8 mouse cellular contexts compared by ENCODE assay signal in genomic region chr6:137142796-137143195, GRCm38 (mm10). TPM values are rescaled to one million over a fixed set of nuclear protein-coding genes. Genes with fewer than 3 reads are reported as not detected.
DNase-seq lines count a peak whose midpoint lies in the region; ATAC-seq and TF ChIP-seq lines count a peak whose summit lies in the region.

No protein-coding gene starts in this region.

- peak overlapping the region; percentile 34; the same call in 1 of the 2 replicates for H3K9ac ChIP-seq in kidney, embryonic 14.5 days (ENCODE audit: low read depth, low read length)
- H3K9ac ChIP-seq in heart, postnatal 0 days (replicated peaks; ENCODE audit: low read depth, low read length) = peak overlapping the region; percentile 47; the same call in 1 of the 2 replicates
- H3K9ac ChIP-seq in liver, embryonic 14.5 days (replicated peaks) = no peak overlapping the region

- H3K9me3 ChIP-seq in kidney, embryonic 14.5 days (ENCODE audit: control insufficient read depth, low read length) = no peaks in the 10 kb centered on the region
- no peaks in the 10 kb centered on the region for H3K9me3 ChIP-seq in heart, postnatal 0 days (replicated peaks; ENCODE audit: control insufficient read depth, low read length)
- H3K9me3 ChIP-seq in liver, embryonic 14.5 days (ENCODE audit: control insufficient read depth, low read length) = no peaks in the 10 kb centered on the region

- H3K4me3 ChIP-seq in kidney, embryonic 14.5 days (ENCODE audit: low read length) = peak overlapping the region; percentile 25
- H3K4me3 ChIP-seq in heart, postnatal 0 days (ENCODE audit: low read depth, low read length) = peak overlapping the region; percentile 36
- H3K4me3 ChIP-seq in liver, embryonic 14.5 days (ENCODE audit: insufficient read depth in 1 of 2, low read depth in 2 of 2, low read length in 2 of 2) = no peak overlapping the region
- no peak overlapping the region for H3K4me3 ChIP-seq in olfactory bulb, adult 2 months (ENCODE audit: insufficient read depth, low read depth, low read length)

- ATAC-seq in kidney, embryonic 14.5 days (ENCODE audit: low FRiP score, low TSS enrichment) = peak; percentile 81
- peak; percentile 18; the same call in 1 of the 2 replicates for ATAC-seq in heart, postnatal 0 days (ENCODE audit: insufficient read depth, low read depth)
- no peak for ATAC-seq in liver, embryonic 14.5 days (ENCODE audit: insufficient read depth)

- peak overlapping the region; percentile 42 for H3K4me2 ChIP-seq in kidney, embryonic 14.5 days (replicated peaks; ENCODE audit: low read depth, low read length)
- peak overlapping the region; percentile 60 for H3K4me2 ChIP-seq in heart, postnatal 0 days (ENCODE audit: low read depth, low read length)
- H3K4me2 ChIP-seq in liver, embryonic 14.5 days (ENCODE audit: low read depth) = peak overlapping the region; percentile 13

- H3K4me1 ChIP-seq in kidney, embryonic 14.5 days (ENCODE audit: control insufficient read depth, insufficient read depth, low read length) = peaks cover 28% of the 10 kb centered on the region; the same call in 1 of the 2 replicates
- peaks cover 15% of the 10 kb centered on the region for H3K4me1 ChIP-seq in heart, postnatal 0 days (ENCODE audit: control insufficient read depth, insufficient read depth)
- peaks cover 0 to 6% of the 10 kb centered on the region in 2 experiments; a peak in 2 of 4 replicates for H3K4me1 ChIP-seq in liver, embryonic 14.5 days (replicated peaks; ENCODE audit: control insufficient read depth in 2 of 2, insufficient read depth in 2 of 2, low read length in 1 of 2)
- H3K4me1 ChIP-seq in olfactory bulb, adult 2 months (ENCODE audit: control insufficient read depth, insufficient read depth, low read length) = peaks cover 14% of the 10 kb centered on the region

- H3K36me3 ChIP-seq in kidney, embryonic 14.5 days (ENCODE audit: control insufficient read depth, insufficient read depth, low read length) = no peaks in the 10 kb centered on the region
- no peaks in the 10 kb centered on the region for H3K36me3 ChIP-seq in heart, postnatal 0 days (replicated peaks; ENCODE audit: control insufficient read depth, insufficient read depth, low read length)
- H3K36me3 ChIP-seq in liver, embryonic 14.5 days (replicated peaks; ENCODE audit: control insufficient read depth, insufficient read depth, low read depth) = no peaks in the 10 kb centered on the region

- WGBS in kidney, embryonic 14.5 days = 0% methylated on average over 9 of the region's 11 CpGs
- 2% methylated on average over 5 of the region's 11 CpGs for WGBS in heart, postnatal 0 days
- WGBS in liver, embryonic 14.5 days (ENCODE audit: insufficient replicate concordance) = 1% methylated on average over 9 of the region's 11 CpGs
- 1% methylated on average over 11 of the region's 11 CpGs for WGBS in olfactory bulb, adult 2 months

- H3K27ac ChIP-seq in kidney, embryonic 14.5 days (ENCODE audit: low read depth, low read length) = peak overlapping the region; percentile 78; the same call in 1 of the 2 replicates
- peak overlapping the region; percentile 69 for H3K27ac ChIP-seq in heart, postnatal 0 days (ENCODE audit: low read depth)
- H3K27ac ChIP-seq in liver, embryonic 14.5 days = no peak overlapping the region
- 0 out of 2 replicates have a peak overlapping the region, but pooled peaks have one; percentile 56 for H3K27ac ChIP-seq in olfactory bulb, adult 2 months (ENCODE audit: insufficient read depth, low read depth, low read length)

- TF ChIP-seq EP300 in heart, postnatal 0 days (IDR thresholded peaks at IDR 0.05; ENCODE audit: low read depth) = no peak
- TF ChIP-seq EP300 in liver, embryonic 14.5 days (IDR thresholded peaks at IDR 0.05; ENCODE audit: low read depth) = no peak

- no peak for TF ChIP-seq POLR2A in olfactory bulb, adult 2 months (IDR thresholded peaks at IDR 0.05; ENCODE audit: insufficient read depth, low read depth, low read length)

- no peak for DNase-seq in kidney, adult 8-10 months
- peak; percentile 54 for DNase-seq in heart, postnatal 0 days (ENCODE audit: low spot score)
- no peak for DNase-seq in liver, embryonic 14.5 days (ENCODE audit: low read depth in 3 of 3, low spot score in 3 of 3)
- no peak for DNase-seq in urinary bladder, adult 18-20 months (ENCODE audit: low spot score in 2 of 2)
- no peak for DNase-seq in frontal cortex, adult 2 months (ENCODE audit: extremely low spot score in 1 of 2, low spot score in 1 of 2)
- DNase-seq in ovary, adult 18-20 months (ENCODE audit: low spot score) = no peak

- no peak for TF ChIP-seq CTCF in heart, postnatal 0 days (IDR thresholded peaks at IDR 0.05; ENCODE audit: low read depth)
- TF ChIP-seq CTCF in liver, embryonic 14.5 days (IDR thresholded peaks at IDR 0.05; ENCODE audit: low read depth) = no peak
- TF ChIP-seq CTCF in olfactory bulb, adult 2 months (IDR thresholded peaks at IDR 0.05; ENCODE audit: insufficient read depth, low read depth, low read length) = no peak

- no peaks in the 10 kb centered on the region for H3K27me3 ChIP-seq in kidney, embryonic 14.5 days (ENCODE audit: control insufficient read depth, insufficient read depth, low read length)
- no peaks in the 10 kb centered on the region for H3K27me3 ChIP-seq in heart, postnatal 0 days (ENCODE audit: control insufficient read depth, insufficient read depth, low read length)
- H3K27me3 ChIP-seq in liver, embryonic 14.5 days (ENCODE audit: control insufficient read depth, insufficient read depth, low read length) = no peaks in the 10 kb centered on the region

RNA-seq across cellular contexts. Expression of gene Rerg, which starts 27.5 kb away (rescaled TPM):
- polyA plus RNA-seq in kidney, embryonic 14.5 days (2014; fragmentation: Nextera tagmentation; extraction: Ambion mirVana) = 8.8 and 13.2 TPM in 2 replicates
- total RNA-seq in heart, postnatal 0 days (2014; rRNA removed; ENCODE audit: low replicate concordance) = 0.88 and 1.6 TPM in 2 replicates
- 4.3 and 5.1 TPM in 2 replicates for polyA plus RNA-seq in heart, postnatal 0 days (2015; fragmentation: Nextera tagmentation; extraction: Ambion mirVana)
- polyA plus RNA-seq in liver, embryonic 14.5 days (2012; rRNA removed) = 1.0 and 1.2 TPM in 2 replicates
- 1.9 and 2.3 TPM in 2 replicates for polyA plus RNA-seq in liver, embryonic 14.5 days (2014; fragmentation: Nextera tagmentation; extraction: Ambion mirVana)
- polyA plus RNA-seq in olfactory bulb, adult 2 months (2012; ENCODE audit: insufficient read depth, insufficient read length, low replicate concordance, missing spikeins) = not detected in 2 replicates
- 18.4 and 22.2 TPM in 2 replicates for polyA plus RNA-seq in frontal cortex, adult 2 months (2012; rRNA removed)

Comparison
In these comparisons a context has a peak if more than half of its experiments do, and no peak if none do; other contexts are left out.
1. H3K4me3 ChIP-seq: peak in kidney, embryonic 14.5 days (single experiment) and heart, postnatal 0 days (single experiment); none in liver, embryonic 14.5 days (0 of 2) and olfactory bulb, adult 2 months (single experiment).
2. Peak in every context shown above with its lines, with median percentiles within 50 percentile points of each other: H3K4me2 ChIP-seq.